Mouse (Mus musculus): ENCODE results near the gene Hopx. TPM values are rescaled to one million over a fixed set of nuclear protein-coding genes. Genes with fewer than 3 reads are reported as not detected.
"Not testable (repeated sequence)": the region's sequence is repeated elsewhere in the genome, so short reads cannot be mapped to it uniquely, and the experiment has no call there.

Gene Hopx
- total RNA-seq, 2 experiments from 2014 or later: 11.1 to 13.7 TPM

GRCm38 (mm10) chr5:77102522-77103365 is 12.2 kb downstream of the Hopx start:
- intact Hi-C loops (cut with DNase I): no loop called here
- DNase-seq: no peak

GRCm38 (mm10) chr5:77100691-77101090 is 14.2 kb downstream of the Hopx start:
- intact Hi-C loops (cut with DNase I): no loop called here
- no peak for DNase-seq

DNA sequence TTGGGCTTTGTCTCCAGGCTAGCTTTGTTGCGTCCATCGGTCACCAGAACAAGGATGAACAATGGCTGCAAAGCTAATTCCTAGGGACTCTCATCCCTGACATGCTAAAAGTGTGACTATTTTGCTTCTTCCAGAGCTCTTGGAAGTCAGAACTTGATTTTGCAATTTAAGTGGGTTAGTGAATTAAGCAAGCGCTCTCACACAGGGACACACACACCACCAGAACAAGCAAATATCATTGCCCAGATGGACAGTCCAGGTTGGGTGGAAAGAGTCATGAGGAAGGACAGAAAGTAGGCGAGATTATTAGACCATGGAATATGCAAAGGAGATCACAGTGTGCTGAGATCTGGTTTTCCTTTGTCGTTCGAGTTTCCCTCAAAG is 14.9 kb downstream of the Hopx start:
- no peak for DNase-seq
- intact Hi-C loops (cut with DNase I): no loop called here

GRCm38 (mm10) chr5:77099317-77099996 is 15.5 kb downstream of the Hopx start:
- intact Hi-C loops (cut with DNase I): no loop called here
- DNase-seq: no peak

GRCm38 (mm10) chr5:77098874-77099273 is 16.0 kb downstream of the Hopx start:
- no peak for DNase-seq
- intact Hi-C loops (cut with DNase I): no loop called here

- intact Hi-C loops (cut with DNase I): no loop called here
- no peak for DNase-seq
Measured at GRCm38 (mm10) chr5:77097686-77098085, 17.2 kb downstream of the Hopx start.

- intact Hi-C loops (cut with DNase I); DNase-seq: not testable (repeated sequence)
Measured at GRCm38 (mm10) chr5:77096194-77096593, 18.7 kb downstream of the Hopx start.

- intact Hi-C loops (cut with DNase I): no loop called here
- DNase-seq: peak; percentile 70
Measured at GRCm38 (mm10) chr5:77094510-77095491, 20.1 kb downstream of the Hopx start.

DNA sequence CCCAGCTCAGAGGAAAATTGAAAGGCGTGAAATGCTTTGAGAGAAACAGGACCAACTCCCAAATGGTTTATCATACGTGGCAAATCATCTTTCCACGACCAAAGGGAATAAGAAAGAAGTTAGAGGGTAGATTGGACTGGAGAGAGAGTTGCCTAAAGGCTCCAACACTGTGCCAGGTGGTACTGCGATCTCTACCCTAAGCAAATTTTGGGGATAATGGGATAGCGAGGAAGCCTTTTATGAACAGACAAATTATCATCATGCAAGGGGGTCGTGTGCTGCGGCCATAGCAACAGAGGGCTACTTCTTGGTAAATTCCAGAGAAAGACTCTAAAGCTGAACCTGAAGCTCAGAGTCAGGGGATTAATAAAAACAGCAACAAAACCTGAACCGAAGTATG is 21.0 kb downstream of the Hopx start:
- DNase-seq: no peak
- intact Hi-C loops (cut with DNase I): no loop called here

- intact Hi-C loops (cut with DNase I): no loop called here
- no peak for DNase-seq
Measured at GRCm38 (mm10) chr5:77092531-77092930, 22.4 kb downstream of the Hopx start.

DNA sequence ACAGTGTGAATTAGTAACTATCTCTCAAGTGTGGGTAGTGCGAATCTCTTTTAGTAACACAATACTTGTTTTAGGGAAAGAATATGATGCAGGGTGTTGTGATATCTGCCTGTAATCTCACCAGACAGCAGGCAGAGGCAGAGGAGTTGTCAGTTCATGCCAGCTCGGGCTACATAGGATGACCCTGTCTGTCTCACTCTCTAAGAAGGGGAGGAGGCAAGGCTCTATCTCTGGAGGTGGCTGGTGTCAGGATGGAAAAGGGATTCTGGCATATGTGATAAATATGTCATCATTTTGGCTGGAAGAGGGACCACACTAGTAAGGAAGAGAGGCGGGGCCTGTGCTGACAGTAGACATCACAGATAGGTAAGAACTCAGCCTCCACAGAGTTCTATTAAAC is 23.0 kb downstream of the Hopx start:
- intact Hi-C loops (cut with DNase I): no loop called here

DNA sequence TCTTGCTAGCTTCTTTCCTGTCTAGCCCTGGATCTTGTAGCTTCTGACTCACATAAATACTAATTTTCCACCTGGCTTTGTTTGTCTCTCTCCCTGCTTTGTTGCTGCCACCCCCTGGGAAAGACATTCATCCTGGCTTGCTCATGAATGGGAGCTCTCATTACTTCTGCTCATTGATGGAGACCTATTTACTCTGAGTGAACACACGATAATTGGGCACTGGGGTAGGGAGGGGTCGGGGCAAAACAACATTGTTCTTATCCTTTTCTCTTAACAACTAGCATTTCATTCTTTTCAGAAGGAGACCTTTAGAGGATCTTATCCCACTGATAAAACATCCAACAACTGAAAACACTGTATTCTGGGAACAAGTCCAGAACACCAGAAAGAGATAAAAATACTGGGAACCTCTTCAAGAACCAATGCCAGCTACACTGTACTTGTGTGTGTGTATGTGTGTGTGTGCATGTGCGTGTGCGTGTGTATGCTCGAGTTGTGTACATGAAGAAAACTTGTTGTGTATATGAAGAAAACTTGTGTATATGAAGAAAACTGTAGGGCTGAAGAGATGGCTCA is 24.3 kb downstream of the Hopx start:
- DNase-seq: no peak
- intact Hi-C loops (cut with DNase I): no loop called here

More for the DNA sequence above, 23.0 kb downstream of the Hopx start:
- no peak for DNase-seq

DNA sequence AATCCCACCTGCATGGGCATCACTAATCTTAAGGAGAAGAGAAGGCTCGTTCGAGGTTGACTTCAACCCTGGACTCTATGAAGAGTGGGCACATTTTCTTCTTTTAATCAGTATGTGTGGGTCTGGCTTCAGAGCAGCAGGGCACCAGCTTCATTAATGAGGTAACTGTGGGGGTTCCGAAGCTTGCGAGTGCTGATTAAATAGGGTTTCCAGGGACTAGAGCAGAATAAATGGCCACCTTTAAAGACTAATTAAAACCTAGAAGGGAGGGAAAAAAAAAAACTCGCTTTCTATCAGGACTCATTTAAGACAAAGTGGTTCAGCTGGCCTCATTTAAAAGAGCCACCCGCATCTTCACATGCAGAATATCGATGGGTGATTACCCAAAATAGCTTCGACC is 25.0 kb downstream of the Hopx start:
- no peak for DNase-seq
- intact Hi-C loops (cut with DNase I): no loop called here

DNA sequence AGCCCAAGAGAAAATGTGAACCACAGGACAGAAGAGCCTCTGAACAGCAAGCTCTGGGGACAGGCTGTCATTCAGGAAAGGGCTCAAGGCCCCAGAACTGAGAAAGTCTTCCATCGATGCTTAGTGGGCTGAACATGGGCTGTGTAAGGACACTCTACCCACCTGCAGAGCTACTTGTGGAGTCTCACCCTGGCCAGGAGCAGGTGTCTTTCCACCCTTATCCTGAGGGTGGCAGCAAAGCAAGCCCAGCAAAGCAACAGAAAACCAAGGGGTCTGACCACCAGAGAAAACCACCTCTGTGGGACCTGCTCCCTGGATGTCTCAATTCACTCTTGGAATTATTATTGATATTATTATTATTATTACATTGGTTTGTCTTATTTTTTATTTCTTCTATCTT is 25.6 kb downstream of the Hopx start:
- peak; percentile 57 for DNase-seq
- intact Hi-C loops (cut with DNase I): no loop called here

- DNase-seq: no peak
- intact Hi-C loops (cut with DNase I): no loop called here
Measured at GRCm38 (mm10) chr5:77087122-77087521, 27.8 kb downstream of the Hopx start.

DNA sequence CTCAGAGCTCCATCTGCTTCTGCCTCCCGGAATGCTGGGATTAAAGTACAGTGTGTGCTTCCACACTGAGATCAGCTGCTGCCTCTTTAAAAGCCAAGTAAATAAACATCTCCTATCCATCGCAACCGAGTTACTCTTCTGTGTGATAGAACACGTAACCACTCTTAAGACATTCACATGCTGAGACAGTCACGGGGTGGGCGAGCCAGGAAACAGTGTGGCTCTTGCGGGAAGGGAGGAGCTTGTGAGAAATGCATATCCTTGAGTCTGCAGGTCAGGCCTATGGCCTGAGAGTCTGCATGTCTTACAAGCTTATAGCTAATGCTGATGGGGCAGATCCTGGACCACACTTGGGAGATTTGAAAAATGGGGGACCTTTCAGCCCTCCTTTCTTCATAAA is 28.4 kb downstream of the Hopx start:
- intact Hi-C loops (cut with DNase I): no loop called here
- DNase-seq: no peak

- no peak for DNase-seq
- intact Hi-C loops (cut with DNase I): no loop called here
Measured at GRCm38 (mm10) chr5:77085753-77086450, 29.0 kb downstream of the Hopx start.

DNA sequence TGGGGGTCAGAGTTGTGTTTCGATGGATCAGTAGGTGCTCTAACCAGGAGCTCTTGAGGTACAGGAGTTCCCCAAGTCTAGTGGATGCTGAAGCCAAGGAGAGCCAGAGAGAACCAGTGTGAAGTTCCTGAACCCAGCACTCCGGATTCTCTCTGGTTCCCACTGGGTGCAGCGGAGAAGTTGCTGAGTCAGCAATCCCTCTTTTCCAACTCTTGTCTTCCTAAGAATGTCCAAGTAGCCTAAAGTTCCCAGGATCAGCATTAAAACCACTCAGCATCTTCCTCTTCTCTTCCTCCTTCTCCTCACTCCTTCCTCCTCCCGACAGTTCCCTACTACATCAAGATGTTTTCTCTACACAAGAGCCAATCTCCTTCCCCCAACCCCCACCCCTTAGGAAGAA is 30.5 kb downstream of the Hopx start:
- DNase-seq: no peak
- intact Hi-C loops (cut with DNase I): no loop called here

DNA sequence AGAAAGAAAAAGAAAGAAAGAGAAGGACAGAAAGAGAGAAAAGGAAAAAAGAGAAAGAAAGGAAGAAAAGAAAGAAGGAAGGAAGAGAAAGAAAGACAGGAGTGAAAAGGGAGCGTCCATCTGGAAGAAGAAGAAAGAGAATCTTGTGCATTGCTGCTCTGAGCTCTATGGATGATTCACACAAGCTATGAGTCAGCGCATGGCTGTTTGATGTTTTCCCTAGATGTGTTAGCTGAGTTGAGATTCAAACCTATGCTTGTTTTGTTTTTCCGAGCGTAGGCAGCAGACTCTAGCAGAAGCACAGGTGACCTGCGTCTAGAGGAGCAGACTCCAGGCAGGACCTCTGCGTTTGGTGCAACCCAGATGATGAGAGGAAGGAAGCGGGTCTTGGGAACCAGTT is 32.2 kb downstream of the Hopx start:
- DNase-seq: no peak

DNA sequence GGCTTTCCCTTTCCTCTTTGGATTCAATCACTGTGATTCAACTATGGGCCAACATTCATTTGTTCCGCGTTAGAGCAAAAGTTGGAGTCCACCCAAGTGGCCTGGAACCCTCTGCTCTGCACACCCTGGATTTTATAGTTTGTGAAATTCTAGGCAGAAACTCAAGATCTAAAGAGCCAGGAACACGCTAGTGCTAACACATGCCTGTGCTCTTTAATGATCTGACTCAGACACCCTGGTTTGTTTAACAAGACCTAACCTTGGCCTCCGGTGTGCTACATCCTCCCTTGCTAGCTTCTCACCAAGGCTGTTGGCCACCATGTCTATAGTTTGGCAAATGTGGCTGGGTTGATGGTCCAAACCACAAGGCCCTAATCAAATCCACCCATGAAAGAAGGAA is 34.2 kb downstream of the Hopx start:
- no peak for DNase-seq
- intact Hi-C loops (cut with DNase I): no loop called here

More for the DNA sequence above, 32.2 kb downstream of the Hopx start:
- intact Hi-C loops (cut with DNase I): no loop called here
